Mouse (Mus musculus): ENCODE data around the gene Nckap5. TPM values are rescaled to one million over a fixed set of nuclear protein-coding genes. Genes with fewer than 3 reads are reported as not detected.

Nckap5 gene
- total RNA-seq, 2 experiments from 2014 or later: 0.87 to 0.97 TPM

GRCm38 (mm10) chr1:126483665-126484064, 346.9 kb downstream of the Nckap5 start:
- DNase-seq (ENCODE audit: low spot score): no peak

- no peak for DNase-seq (ENCODE audit: low spot score)
Measured at GRCm38 (mm10) chr1:126481459-126482228, 349.0 kb downstream of the Nckap5 start.

GRCm38 (mm10) chr1:126473044-126473443, 357.6 kb downstream of the Nckap5 start:
- no peak for DNase-seq (ENCODE audit: low spot score)

- DNase-seq (ENCODE audit: low spot score): no peak
Measured at GRCm38 (mm10) chr1:126471419-126471818, 359.2 kb downstream of the Nckap5 start.

GRCm38 (mm10) chr1:126470883-126471282, 359.7 kb downstream of the Nckap5 start:
- no peak for DNase-seq (ENCODE audit: low spot score)

- no peak for DNase-seq (ENCODE audit: low spot score)
Measured at GRCm38 (mm10) chr1:126469818-126470544, 360.6 kb downstream of the Nckap5 start.

- no peak for DNase-seq (ENCODE audit: low spot score)
Measured at GRCm38 (mm10) chr1:126461527-126462354, 368.9 kb downstream of the Nckap5 start.

- DNase-seq (ENCODE audit: low spot score): no peak
Measured at GRCm38 (mm10) chr1:126457739-126458138, 372.9 kb downstream of the Nckap5 start.

GRCm38 (mm10) chr1:126454504-126455173, 376.0 kb downstream of the Nckap5 start:
- DNase-seq (ENCODE audit: low spot score): no peak

- DNase-seq (ENCODE audit: low spot score): no peak
Measured at GRCm38 (mm10) chr1:126451472-126451871, 379.1 kb downstream of the Nckap5 start.

GRCm38 (mm10) chr1:126449424-126449823, 381.2 kb downstream of the Nckap5 start:
- DNase-seq (ENCODE audit: low spot score): no peak

GRCm38 (mm10) chr1:126443890-126444289, 386.7 kb downstream of the Nckap5 start:
- no peak for DNase-seq (ENCODE audit: low spot score)

- DNase-seq (ENCODE audit: low spot score): no peak
Measured at GRCm38 (mm10) chr1:126442723-126443122, 387.9 kb downstream of the Nckap5 start.

GRCm38 (mm10) chr1:126438000-126438572, 392.5 kb downstream of the Nckap5 start:
- no peak for DNase-seq (ENCODE audit: low spot score)

GRCm38 (mm10) chr1:126436937-126437667, 393.5 kb downstream of the Nckap5 start:
- DNase-seq (ENCODE audit: low spot score): no peak

- no peak for DNase-seq (ENCODE audit: low spot score)
Measured at GRCm38 (mm10) chr1:126432285-126432684, 398.3 kb downstream of the Nckap5 start.

- DNase-seq (ENCODE audit: low spot score): peak; percentile 40
Measured at GRCm38 (mm10) chr1:126431594-126431993, 399.0 kb downstream of the Nckap5 start.

- DNase-seq (ENCODE audit: low spot score): no peak
Measured at GRCm38 (mm10) chr1:126411426-126411825, 419.2 kb downstream of the Nckap5 start.

- peak; percentile 20 for DNase-seq (ENCODE audit: low spot score)
Measured at GRCm38 (mm10) chr1:126407886-126408285, 422.7 kb downstream of the Nckap5 start.

GRCm38 (mm10) chr1:126405543-126405942, 425.1 kb downstream of the Nckap5 start:
- no peak for DNase-seq (ENCODE audit: low spot score)

Data from gastrocnemius, adult 18-20 months (tissue).